Mouse (Mus musculus): ENCODE measurements at regions not wholly inside any gene's neighbourhood (a gene's known extent, or its start where the extent isn't known, plus 50 kb on each side); places are given as distances from the start of the nearest gene placed in this dataset.

GRCm38 (mm10) chr15:62238503-62239045 is 1315.8 kb upstream of the A1bg start:
- TF ChIP-seq CTCF (IDR thresholded peaks at IDR 0.05; ENCODE audit: low read depth, low read length), result no peak
- TF ChIP-seq POLR2A (IDR thresholded peaks at IDR 0.05; ENCODE audit: extremely low read depth, insufficient read depth, low read length), result no peak
